Mouse (Mus musculus): ENCODE measurements around the gene Bbc3. TPM values are rescaled to one million over a fixed set of nuclear protein-coding genes. Genes with fewer than 3 reads are reported as not detected.

Gene Bbc3
- polyA plus RNA-seq, 1 experiment = 6.6 TPM

DNA sequence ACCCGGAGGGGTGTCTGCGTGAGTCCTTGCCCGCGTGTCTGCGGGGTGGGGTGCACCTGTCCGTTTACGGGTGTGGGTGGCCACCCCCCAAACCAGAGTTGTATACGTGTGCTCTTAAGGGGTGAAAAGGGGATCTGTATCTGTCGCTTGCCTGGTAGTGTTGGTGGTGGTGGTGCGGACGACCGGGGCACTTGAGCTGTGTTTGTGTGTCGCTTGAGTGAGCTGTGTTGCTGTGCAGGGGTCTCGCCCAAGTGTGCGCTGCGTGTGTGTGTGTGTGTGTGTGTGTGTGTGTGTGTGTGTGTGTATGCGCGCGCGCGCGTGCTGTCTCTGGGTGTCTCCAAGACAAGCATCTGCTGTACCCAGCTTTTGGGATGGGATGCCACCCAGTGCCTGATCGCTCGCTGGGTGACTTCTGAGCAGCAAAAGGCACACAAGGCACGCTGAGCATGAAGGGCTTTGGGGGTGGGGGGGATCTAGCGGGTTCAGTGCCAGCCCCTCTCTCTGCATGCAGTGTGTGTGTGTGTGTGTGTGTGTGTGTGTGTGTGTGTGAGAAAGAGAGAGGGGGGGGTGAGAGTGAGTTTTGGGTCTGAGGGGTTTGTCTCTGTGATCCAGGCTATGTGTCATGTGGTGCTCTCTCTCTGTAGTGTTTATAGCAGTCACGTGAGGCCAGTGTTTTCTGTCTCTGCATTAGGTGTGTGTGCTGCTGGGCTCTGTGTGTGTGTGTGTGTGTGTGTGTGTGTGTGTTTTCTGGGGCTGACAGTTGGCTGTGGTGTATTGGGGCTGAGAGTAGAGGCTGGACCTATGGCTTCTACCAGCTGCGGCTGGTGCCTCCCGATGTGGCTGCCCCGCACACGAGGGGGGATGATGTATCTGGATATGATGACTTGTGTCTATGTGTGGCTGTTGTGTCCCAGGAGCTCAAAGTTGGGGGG, 2.6 kb downstream of the Bbc3 start:
- Histone ChIP-seq H3K79me3 (ENCODE audit: low read depth) (no peaks in the 10 kb centered on the region), H3K79me2 (ENCODE audit: control insufficient read depth, insufficient read depth) (peaks cover 11% of the 10 kb centered on the region), H3K4me3 (ENCODE audit: insufficient read depth, poor library complexity, severe bottlenecking) (peak overlapping the region; percentile 46), H3ac (ENCODE audit: control insufficient read depth, insufficient read length, low read depth) (peak overlapping the region; percentile 12), H3K36me3 (ENCODE audit: control insufficient read depth, insufficient read depth) (no peaks in the 10 kb centered on the region), H3K27me3 (ENCODE audit: control insufficient read depth, insufficient read depth, insufficient read length) (no peaks in the 10 kb centered on the region)
- peak; percentile 90 for TF ChIP-seq USF1 (IDR thresholded peaks at IDR 0.05; ENCODE audit: low read depth)
- no peak for TF ChIP-seq MYOD1 (IDR thresholded peaks at IDR 0.05; ENCODE audit: control insufficient read depth, insufficient read length, low read depth)
- TF ChIP-seq MYOG (IDR thresholded peaks at IDR 0.05; ENCODE audit: control insufficient read depth, extremely low read depth, insufficient read length) = no peak

DNA sequence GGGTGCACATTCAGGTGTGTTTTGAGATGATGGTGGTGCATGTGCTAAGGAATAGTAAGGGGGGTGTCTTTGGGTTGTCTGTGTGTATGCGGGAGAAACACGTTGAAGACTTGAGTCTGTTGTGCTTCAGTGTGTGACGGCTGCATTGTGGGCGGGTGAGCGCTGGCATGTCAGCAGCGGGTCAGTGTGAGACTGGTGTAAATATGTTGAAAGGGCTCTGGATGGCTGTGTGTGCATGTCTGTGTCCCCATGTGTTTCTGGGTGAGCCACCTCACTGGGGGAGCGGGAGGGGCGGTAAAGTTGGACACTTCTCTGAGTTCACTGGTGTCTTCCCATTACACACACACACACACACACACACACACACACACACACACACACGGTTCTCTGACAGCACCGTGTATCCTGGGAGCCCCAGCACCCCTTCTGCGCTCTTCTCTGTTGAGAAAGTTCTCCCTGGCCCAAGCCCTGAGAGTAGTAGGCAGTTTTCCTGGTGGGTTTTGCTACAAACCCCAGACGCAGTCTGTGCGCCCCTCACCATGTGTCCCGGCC, 3.3 kb downstream of the Bbc3 start:
- H3ac ChIP-seq (ENCODE audit: control insufficient read depth, insufficient read length, low read depth) = peak overlapping the region; percentile 73
- peaks cover 11% of the 10 kb centered on the region for H3K79me2 ChIP-seq (ENCODE audit: control insufficient read depth, insufficient read depth)
- H3K36me3 ChIP-seq (ENCODE audit: control insufficient read depth, insufficient read depth) = no peaks in the 10 kb centered on the region
- no peaks in the 10 kb centered on the region for H3K79me3 ChIP-seq (ENCODE audit: low read depth)
- no peaks in the 10 kb centered on the region for H3K27me3 ChIP-seq (ENCODE audit: control insufficient read depth, insufficient read depth, insufficient read length)
- TF ChIP-seq CTCF (IDR thresholded peaks at IDR 0.05; ENCODE audit: control insufficient read depth, insufficient read depth, insufficient read length) = no peak
- no peak for TF ChIP-seq USF1 (IDR thresholded peaks at IDR 0.05; ENCODE audit: low read depth)
- TF ChIP-seq MYOG (IDR thresholded peaks at IDR 0.05; ENCODE audit: control insufficient read depth, extremely low read depth, insufficient read length) = no peak
- no peak for TF ChIP-seq CEBPB (IDR thresholded peaks at IDR 0.05; ENCODE audit: low read depth)
- TF ChIP-seq MYOD1 (IDR thresholded peaks at IDR 0.05; ENCODE audit: control insufficient read depth, insufficient read length, low read depth) = no peak
- TF ChIP-seq FOSL1 (IDR thresholded peaks at IDR 0.05; ENCODE audit: insufficient read depth, low read length, poor library complexity, severe bottlenecking) = no peak
- no peak for TF ChIP-seq MAX (IDR thresholded peaks at IDR 0.05)
- H3K4me3 ChIP-seq (ENCODE audit: insufficient read depth, poor library complexity, severe bottlenecking) = peak overlapping the region; percentile 46

DNA sequence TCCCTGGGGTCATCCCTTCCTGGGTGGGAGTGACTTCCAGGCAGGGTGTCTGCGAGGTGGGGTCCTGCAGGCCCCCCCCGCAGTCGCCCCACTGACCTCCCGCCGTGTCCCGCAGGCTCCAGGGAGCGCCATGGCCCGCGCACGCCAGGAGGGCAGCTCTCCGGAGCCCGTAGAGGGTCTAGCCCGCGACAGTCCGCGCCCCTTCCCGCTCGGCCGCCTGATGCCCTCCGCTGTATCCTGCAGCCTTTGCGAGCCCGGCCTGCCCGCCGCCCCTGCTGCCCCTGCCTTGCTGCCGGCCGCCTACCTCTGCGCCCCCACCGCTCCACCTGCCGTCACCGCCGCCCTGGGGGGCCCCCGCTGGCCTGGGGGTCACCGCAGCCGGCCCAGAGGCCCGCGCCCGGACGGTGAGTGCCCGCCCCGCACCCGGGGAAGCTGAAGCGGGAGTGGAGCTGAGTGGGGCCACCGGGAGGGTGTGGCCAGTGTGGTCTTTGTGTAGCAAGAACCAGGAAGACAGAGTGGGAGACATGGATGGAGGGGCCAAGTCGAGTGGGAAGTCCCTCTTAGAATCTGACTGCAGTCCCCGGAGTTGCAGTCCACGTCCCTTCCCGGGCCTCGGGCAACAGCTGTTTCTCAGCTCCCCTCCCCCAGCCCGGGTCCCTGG, 3.9 kb downstream of the Bbc3 start:
- no peak for TF ChIP-seq USF1 (IDR thresholded peaks at IDR 0.05; ENCODE audit: low read depth)
- no peak for TF ChIP-seq CEBPB (IDR thresholded peaks at IDR 0.05; ENCODE audit: low read depth)
- TF ChIP-seq CTCF (IDR thresholded peaks at IDR 0.05; ENCODE audit: control insufficient read depth, insufficient read depth, insufficient read length) = no peak
- no peak for TF ChIP-seq FOSL1 (IDR thresholded peaks at IDR 0.05; ENCODE audit: insufficient read depth, low read length, poor library complexity, severe bottlenecking)
- TF ChIP-seq MYOG (IDR thresholded peaks at IDR 0.05; ENCODE audit: control insufficient read depth, extremely low read depth, insufficient read length) = no peak
- TF ChIP-seq MYOD1 (IDR thresholded peaks at IDR 0.05; ENCODE audit: control insufficient read depth, insufficient read length, low read depth) = no peak
- no peak for TF ChIP-seq MAX (IDR thresholded peaks at IDR 0.05)
- Histone ChIP-seq H3K36me3 (ENCODE audit: control insufficient read depth, insufficient read depth) (no peaks in the 10 kb centered on the region), H3ac (ENCODE audit: control insufficient read depth, insufficient read length, low read depth) (peak overlapping the region; percentile 73), H3K4me3 (ENCODE audit: insufficient read depth, poor library complexity, severe bottlenecking) (peak overlapping the region; percentile 46), H3K79me3 (ENCODE audit: low read depth) (no peaks in the 10 kb centered on the region), H3K79me2 (ENCODE audit: control insufficient read depth, insufficient read depth) (peaks cover 11% of the 10 kb centered on the region), H3K27me3 (ENCODE audit: control insufficient read depth, insufficient read depth, insufficient read length) (no peaks in the 10 kb centered on the region)

DNA sequence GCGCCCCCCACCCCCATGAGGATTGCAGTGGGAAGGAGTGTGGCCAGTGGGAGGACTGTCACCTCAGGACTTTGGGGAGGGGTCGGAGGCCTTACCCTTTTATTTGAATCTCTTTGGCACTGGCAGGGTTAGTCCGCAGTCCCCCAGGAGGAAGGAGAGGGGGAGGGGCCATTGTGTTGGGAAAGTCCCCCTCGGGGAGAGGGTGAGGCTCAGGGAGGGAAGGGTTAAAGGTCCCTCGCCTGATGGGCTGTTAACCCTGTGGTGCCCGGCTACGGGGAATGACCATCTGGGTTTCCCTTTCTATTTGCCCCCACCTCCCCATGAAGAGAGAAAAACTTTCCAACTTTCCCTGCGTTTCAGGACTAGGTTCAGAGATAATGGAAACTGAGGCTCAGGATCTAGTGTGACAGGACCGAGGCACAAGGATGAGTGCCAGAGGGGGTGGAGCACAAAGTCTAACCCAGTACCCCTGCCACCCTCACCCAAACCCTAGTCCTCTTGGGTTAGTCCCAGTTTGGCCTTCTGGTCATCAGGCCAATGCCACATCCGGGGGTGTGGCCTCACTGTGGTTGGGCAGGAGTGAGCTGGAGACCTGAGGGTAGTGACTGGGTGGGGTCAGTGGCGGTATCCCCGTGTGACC, 4.6 kb downstream of the Bbc3 start:
- Histone ChIP-seq H3K4me3 (ENCODE audit: insufficient read depth, poor library complexity, severe bottlenecking) (peak overlapping the region; percentile 46), H3K79me2 (ENCODE audit: control insufficient read depth, insufficient read depth) (peaks cover 11% of the 10 kb centered on the region), H3K27me3 (ENCODE audit: control insufficient read depth, insufficient read depth, insufficient read length) (no peaks in the 10 kb centered on the region), H3K36me3 (ENCODE audit: control insufficient read depth, insufficient read depth) (no peaks in the 10 kb centered on the region), H3K79me3 (ENCODE audit: low read depth) (no peaks in the 10 kb centered on the region), H3ac (ENCODE audit: control insufficient read depth, insufficient read length, low read depth) (peak overlapping the region; percentile 73)
- TF ChIP-seq USF1 (IDR thresholded peaks at IDR 0.05; ENCODE audit: low read depth) = peak; percentile 36
- TF ChIP-seq MAX (IDR thresholded peaks at IDR 0.05) = peak; percentile 57
- no peak for TF ChIP-seq CEBPB (IDR thresholded peaks at IDR 0.05; ENCODE audit: low read depth)
- no peak for TF ChIP-seq CTCF (IDR thresholded peaks at IDR 0.05; ENCODE audit: control insufficient read depth, insufficient read depth, insufficient read length)

DNA sequence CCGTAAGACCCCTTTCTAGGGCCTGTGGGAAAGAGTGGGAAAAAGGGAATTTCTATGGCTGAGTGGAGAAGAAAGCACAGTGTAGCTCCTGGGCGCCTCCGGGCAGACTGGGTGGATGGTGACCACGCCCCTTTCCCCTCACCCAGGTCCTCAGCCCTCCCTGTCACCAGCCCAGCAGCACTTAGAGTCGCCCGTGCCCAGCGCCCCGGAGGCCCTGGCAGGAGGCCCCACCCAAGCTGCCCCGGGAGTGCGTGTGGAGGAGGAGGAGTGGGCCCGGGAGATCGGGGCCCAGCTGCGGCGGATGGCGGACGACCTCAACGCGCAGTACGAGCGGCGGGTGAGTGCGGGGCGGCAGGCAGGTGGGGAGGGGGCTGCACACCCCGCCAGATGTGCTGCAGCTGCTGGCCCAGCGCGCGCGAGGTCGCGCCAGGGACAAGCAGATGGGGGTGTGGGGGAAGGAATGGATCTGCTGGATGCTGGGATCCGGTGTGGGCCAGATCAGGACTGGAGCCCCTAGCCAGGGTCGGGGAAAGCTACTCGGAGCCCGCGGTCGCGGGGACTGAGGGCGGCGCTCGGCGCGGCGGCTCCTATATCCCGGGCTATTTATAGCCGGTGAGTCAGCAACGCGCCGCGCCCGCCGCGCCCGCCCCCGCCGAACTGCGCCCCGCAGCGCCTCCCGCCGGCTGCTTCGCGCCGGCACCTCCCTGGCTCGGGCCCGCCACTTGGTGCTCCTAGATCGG, 5.5 kb downstream of the Bbc3 start:
- Histone ChIP-seq H3K79me2 (ENCODE audit: control insufficient read depth, insufficient read depth) (peaks cover 11% of the 10 kb centered on the region), H3ac (ENCODE audit: control insufficient read depth, insufficient read length, low read depth) (peak overlapping the region; percentile 93), H3K79me3 (ENCODE audit: low read depth) (no peaks in the 10 kb centered on the region), H3K4me3 (ENCODE audit: insufficient read depth, poor library complexity, severe bottlenecking) (peak overlapping the region; percentile 46), H3K27me3 (ENCODE audit: control insufficient read depth, insufficient read depth, insufficient read length) (no peaks in the 10 kb centered on the region), H3K36me3 (ENCODE audit: control insufficient read depth, insufficient read depth) (no peaks in the 10 kb centered on the region)
- TF ChIP-seq FOSL1 (IDR thresholded peaks at IDR 0.05; ENCODE audit: insufficient read depth, low read length, poor library complexity, severe bottlenecking) = no peak
- no peak for TF ChIP-seq CEBPB (IDR thresholded peaks at IDR 0.05; ENCODE audit: low read depth)
- peak; percentile 76 for TF ChIP-seq CTCF (IDR thresholded peaks at IDR 0.05; ENCODE audit: control insufficient read depth, insufficient read depth, insufficient read length)
- no peak for TF ChIP-seq USF1 (IDR thresholded peaks at IDR 0.05; ENCODE audit: low read depth)
- TF ChIP-seq MYOD1 (IDR thresholded peaks at IDR 0.05; ENCODE audit: control insufficient read depth, insufficient read length, low read depth) = no peak
